Mouse (Mus musculus) bone marrow, adult 2 months (tissue): ENCODE data around the gene Rapgef5.

ENCODE experiments used
- CTCF ChIP-seq: fragments of 200-500 bp; IDR thresholded peaks from 2 replicates; pipeline ENCODE4 v1.5.1; 2011; ENCODE audit warnings: low read length, control low read depth; ENCODE audit not compliant: control insufficient read depth, insufficient read depth
- POLR2A ChIP-seq: fragments of 200-500 bp; IDR thresholded peaks from 2 replicates; pipeline ENCODE4 v1.6.1; 2011; ENCODE audit warnings: low read depth, mild to moderate bottlenecking, control low read depth, low read length, borderline replicate concordance; ENCODE audit not compliant: control insufficient read depth

GRCm38 (mm10) chr12:117554612-117555063, 38.4 kb downstream of the Rapgef5 start:
- TF ChIP-seq POLR2A (no peak), CTCF (no peak)
